Mouse (Mus musculus) thymus, postnatal 14 days (tissue): ENCODE data around the gene Hsd3b6.
"Not testable (repeated sequence)": the region's sequence is repeated elsewhere in the genome, so short reads cannot be mapped to it uniquely, and the experiment has no call there.

ENCODE experiments used
- DNase-seq: peaks from one replicate; pipeline ENCODE4 v3.0.0; 2021

The Hsd3b6 gene

GRCm38 (mm10) chr3:98814101-98814670 is at the start of gene Hsd3b6:
TSS of gene Hsd3b6 (minus strand) at chr3:98814443.
- no peak for DNase-seq

GRCm38 (mm10) chr3:98862800-98863199 is 48.6 kb upstream of the Hsd3b6 start:
- DNase-seq = no peak

- no peak for DNase-seq
These were observed 45.3 kb upstream of the Hsd3b6 start, which contains the start of gene Hsd3b1 for GRCm38 (mm10) chr3:98859576-98859975. TSS of gene Hsd3b1 (minus strand) at chr3:98859794.

GRCm38 (mm10) chr3:98858051-98858450 is 43.8 kb upstream of the Hsd3b6 start:
- no peak for DNase-seq

GRCm38 (mm10) chr3:98856892-98857291 is 42.6 kb upstream of the Hsd3b6 start:
- no peak for DNase-seq

- DNase-seq = no peak
These were observed 40.9 kb upstream of the Hsd3b6 start for GRCm38 (mm10) chr3:98855160-98855559.

- DNase-seq = no peak
These were observed 39.4 kb upstream of the Hsd3b6 start for GRCm38 (mm10) chr3:98853685-98854084.

- DNase-seq = no peak
These were observed 38.8 kb upstream of the Hsd3b6 start for GRCm38 (mm10) chr3:98853051-98853450.

GRCm38 (mm10) chr3:98852631-98853030 is 38.4 kb upstream of the Hsd3b6 start:
- no peak for DNase-seq

- no peak for DNase-seq
These were observed 37.6 kb upstream of the Hsd3b6 start for GRCm38 (mm10) chr3:98851853-98852252.

GRCm38 (mm10) chr3:98850262-98850661 is 36.0 kb upstream of the Hsd3b6 start:
- no peak for DNase-seq

- DNase-seq = no peak
These were observed 34.7 kb upstream of the Hsd3b6 start for GRCm38 (mm10) chr3:98848898-98849297.

- DNase-seq = not testable (repeated sequence)
These were observed 1.6 kb downstream of the Hsd3b6 start for GRCm38 (mm10) chr3:98812653-98813052.

GRCm38 (mm10) chr3:98805032-98805431 is 9.2 kb downstream of the Hsd3b6 start:
- DNase-seq = not testable (repeated sequence)

GRCm38 (mm10) chr3:98786551-98786950 is 27.7 kb downstream of the Hsd3b6 start:
- no peak for DNase-seq

- DNase-seq = no peak
These were observed 31.9 kb downstream of the Hsd3b6 start for GRCm38 (mm10) chr3:98782181-98782868.

- no peak for DNase-seq
These were observed 33.3 kb downstream of the Hsd3b6 start for GRCm38 (mm10) chr3:98780921-98781320.

- DNase-seq = no peak
These were observed 50.1 kb downstream of the Hsd3b6 start for GRCm38 (mm10) chr3:98764155-98764554.

GRCm38 (mm10) chr3:98756836-98757235 is 57.4 kb downstream of the Hsd3b6 start:
- DNase-seq = no peak
